Mouse (Mus musculus) retina, embryonic 14.5 days (tissue): ENCODE results near the gene Gemin4.
A peak's percentile ranks its signal among the peaks of the same experiment; 100 is the strongest.

ENCODE experiments used
- DNase-seq: peaks from one replicate; pipeline ENCODE4 v3.0.0-alpha.2; 2015; ENCODE audit warnings: low spot score

The Gemin4 gene

DNA sequence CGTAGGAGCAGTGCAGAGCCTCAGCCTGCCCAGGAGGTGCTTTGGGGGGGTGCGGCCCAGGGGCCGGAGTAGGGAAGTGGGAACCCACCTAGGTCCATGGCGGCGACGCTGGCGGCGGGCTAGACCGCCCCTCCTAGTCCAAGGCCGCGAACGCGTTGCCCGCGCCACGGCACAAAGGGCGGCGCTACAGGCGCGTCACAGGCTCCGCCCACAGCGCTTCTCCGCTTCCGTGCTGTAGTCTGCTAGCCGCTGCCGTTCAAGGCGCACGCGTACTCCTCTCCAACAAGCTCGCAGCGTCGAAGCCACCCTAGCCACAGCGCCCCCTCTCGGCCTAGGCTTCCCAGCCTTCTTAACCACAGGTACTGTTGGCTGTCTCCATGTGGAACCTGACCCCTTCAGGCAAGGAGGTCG, at the start of gene Gemin4, which contains the start of gene Dbil5:
TSS of gene Gemin4 (minus strand) at position 275 of the 411 bp plus-strand sequence.
TSS of gene Dbil5 (plus strand) at position 219 of the 411 bp plus-strand sequence.
- DNase-seq: peak; percentile 100

DNA sequence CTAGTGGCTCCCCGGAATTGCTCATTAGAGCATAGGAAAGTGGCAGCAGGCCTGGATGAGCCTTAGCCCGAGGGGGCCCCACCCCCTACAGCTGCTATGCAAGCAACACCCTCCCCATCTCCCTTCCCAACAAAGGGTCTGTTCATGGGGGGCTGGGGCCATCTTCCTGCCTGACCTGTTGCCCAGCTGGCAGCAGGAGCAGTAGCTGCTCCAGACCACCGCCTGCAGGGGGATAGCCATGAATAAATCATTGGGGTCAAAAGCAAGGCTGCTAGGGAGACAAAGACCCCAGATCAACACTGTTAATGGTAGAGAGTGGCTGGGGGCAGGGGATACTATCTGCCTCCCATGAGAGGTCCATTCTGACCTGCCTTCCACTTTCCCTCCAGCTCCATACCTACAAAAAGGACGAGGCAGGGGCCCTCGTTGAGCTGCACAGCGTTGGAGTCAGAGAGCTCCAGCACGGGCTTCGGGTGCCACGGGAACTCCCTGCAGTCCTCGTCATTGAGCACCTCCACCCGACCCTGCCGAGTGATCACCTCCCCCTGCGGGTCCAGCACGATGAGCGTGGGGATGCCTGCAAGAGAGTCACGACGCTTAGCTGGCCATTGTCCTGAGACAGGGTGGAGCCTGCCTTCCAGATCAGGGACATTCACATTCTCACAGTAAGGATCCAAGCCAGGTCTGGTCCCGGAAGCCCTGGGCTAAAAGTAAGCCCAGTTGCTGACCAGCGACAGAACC, 45.3 kb upstream of the Gemin4 start:
- peak; percentile 70 for DNase-seq

DNA sequence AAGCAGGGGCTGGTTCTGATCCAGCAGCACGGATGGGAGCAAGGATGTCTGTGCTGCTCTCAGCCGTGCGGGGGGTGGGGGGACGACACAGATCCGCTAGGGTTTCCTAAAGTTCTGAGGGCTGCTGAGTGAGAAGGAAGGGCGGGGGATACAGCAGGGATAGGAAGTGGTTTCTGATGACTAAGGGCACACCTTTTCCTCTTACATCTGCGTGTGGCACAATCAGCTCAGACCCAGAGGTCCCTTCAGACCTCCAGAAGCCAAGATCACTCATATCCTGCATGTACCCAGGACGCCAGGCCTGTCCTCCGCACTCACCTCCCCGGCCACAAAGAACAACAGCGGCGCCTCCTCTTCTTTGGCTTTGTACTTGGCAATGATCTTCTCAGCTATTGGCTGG, 43.8 kb upstream of the Gemin4 start:
- DNase-seq: no peak

DNA sequence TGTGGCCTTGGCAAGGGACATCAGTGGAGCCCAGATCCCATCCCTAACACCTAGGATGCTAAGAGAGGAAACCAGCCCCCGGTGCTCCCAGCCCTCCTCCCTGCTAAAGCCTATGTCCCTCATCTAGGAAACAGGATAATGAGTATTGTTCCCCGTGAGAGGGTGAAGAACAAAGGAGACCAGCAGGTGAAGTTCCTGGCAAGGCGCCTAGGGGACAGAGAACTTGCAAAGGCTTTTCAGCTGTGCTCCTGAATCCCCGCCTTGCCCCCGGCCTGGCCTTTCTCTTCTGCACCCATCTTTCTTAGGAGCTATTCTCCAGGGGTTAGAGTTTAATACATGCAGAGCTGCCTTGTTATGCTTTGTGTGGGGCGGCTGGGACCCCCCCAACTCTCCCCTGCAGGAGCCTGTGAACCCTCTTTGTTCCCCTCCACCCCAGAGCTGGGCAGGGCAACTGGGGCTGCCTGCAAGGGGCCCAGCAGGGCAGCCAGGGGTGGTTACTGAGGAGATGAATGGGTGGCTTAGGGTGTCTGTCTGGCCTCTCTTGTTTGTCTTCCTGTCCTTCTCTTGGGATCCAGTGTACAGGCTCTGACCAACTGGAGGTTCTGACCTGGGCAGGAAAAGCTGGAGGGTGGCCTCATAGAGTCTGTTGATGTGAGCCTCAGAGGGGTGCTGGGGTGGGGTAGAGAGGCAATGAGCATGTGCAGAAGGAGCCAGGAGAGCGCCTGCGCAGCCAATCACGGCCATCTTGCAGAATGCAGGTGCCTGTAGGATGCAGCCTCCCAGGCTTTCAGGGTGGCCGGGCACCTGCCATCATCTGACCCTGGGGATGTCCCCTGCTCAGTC, 43.0 kb upstream of the Gemin4 start:
- DNase-seq: no peak

DNA sequence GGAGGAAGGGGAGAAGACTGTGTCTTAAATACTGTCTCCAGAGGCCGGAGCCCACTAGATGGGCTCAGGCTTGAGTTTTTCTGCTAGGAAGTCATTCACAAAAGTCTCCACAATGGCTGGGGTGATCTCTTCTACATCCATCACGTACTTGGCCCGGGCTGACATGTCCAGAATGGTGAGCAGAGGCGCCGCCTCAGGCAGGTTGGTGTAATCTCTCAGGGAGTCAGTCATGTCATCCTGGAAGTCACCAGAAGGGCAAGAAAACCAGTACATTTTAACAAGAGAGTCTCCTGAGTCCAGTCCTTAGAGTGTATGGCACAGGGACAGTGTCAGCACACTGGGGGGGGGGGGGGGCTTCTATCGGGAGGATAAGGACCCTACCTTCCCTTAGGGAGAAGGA, 41.0 kb upstream of the Gemin4 start:
- DNase-seq: no peak

DNA sequence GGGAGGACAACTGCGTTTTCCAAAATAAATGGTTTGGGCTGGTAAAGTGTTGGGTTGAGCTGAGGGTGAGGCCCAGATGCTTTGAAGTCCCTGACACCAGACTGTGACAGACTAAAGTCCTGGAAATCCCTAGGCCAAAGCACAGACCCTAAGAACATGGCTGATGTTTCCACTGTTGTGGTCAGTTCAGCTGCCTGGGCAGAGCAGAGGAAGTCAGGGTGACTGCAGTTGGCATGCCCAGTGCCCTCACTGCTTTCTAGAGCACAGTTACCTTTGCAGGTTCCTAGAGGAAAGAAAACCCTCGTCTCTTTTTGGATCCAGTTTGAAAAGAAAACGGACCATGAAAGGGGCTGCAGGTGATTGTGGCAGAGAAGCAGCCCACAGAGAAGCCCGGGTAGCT, 39.9 kb upstream of the Gemin4 start:
- no peak for DNase-seq

DNA sequence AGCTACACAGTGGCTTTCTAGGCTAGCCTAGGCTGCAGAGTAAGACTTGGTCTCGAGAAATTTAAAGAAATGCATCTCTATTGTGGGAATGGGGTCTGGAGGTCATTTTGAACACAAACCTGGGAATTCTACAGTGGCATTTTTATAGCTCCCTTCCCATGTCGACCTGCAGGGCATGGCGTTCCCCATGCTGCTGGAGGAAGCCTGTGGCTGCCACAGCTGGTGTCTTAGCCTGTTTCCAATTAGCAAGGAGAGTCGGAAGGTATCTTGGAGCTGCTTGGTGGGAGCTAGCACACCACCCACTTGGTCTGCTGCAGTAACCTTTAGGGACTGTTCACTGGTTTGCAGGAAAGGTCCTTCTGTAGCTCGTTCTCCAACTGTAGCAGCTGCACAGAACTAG, 38.7 kb upstream of the Gemin4 start:
- DNase-seq: no peak

DNA sequence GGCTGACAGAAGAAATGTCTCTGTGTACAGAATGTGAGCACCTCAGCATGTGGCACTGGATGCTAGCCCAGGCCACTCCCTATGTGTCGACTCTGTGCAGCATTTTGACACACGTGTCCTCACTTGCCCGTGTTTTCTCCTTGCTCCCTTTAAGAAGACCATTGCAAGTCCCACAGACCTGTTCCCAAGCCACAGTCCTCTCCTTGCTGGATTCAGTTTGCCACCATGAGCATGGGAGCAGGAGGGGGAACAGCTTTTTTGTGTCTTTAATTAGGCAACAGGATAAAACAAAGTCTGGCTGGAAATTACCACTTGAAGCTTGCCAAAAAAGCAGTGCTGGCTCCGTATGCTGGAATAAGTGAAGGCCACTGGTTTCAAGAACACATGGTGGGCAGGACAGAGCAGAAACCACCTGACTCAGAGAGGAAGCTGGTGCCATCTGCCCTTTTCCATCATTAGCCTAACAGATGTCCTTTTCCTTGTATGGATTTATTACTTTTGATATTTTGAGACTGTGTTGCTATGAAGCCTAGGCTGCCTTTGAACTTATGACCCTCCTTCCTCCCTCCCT, 38.1 kb upstream of the Gemin4 start:
- no peak for DNase-seq

DNA sequence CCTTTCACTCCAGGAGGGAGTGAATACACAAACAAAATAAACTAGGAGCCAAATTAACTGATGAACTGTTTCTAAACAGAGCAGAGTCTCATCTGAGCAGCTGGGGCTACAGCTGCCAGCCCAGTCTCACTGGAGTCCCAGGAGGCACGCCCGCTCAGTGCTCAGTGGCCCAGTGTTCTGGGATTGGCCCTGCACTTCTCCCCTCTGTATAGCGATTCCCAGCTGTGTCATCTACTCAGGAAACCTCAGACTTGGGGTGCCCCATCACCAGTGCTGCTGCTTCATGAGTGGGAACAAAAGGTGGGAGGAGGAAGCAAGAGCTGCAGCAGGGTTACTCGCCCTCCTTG, 36.4 kb upstream of the Gemin4 start:
- DNase-seq: no peak

DNA sequence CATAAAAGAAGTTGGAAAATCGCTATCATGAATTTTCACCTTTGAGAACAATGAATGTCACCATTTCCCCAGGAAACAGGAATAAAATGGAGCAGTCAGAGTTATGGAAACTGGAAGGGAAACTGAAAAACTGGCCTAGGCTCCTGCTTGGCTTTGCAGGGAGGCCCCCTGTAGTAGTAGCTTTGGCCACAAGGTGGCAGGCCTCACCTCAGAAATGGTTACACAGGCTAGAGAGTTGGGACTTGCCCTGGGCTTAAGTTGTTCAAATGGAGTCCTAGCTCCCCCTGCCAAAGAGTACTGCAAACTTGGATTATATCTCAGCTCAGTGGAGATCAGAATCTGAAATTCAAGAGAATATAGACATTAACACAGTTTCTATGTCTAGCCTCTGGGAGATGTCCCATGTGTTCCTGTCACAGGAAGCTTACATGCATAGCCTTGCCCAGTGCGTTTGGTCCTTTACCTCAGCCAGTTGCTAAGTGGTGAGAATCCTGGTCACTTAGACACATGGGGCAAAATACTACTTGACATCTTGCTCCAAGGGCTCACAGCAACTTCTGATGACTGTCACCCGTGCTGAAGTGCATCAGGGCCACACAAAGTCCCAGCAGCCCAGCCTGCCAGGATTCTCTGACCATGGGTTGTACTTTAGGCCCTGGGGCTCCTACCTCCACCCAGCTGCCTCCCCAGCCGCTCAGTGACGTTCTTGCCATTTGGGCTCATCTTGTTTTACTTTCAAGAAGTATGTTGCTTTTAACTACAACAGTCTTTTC, 35.9 kb upstream of the Gemin4 start:
- DNase-seq: peak; percentile 83

DNA sequence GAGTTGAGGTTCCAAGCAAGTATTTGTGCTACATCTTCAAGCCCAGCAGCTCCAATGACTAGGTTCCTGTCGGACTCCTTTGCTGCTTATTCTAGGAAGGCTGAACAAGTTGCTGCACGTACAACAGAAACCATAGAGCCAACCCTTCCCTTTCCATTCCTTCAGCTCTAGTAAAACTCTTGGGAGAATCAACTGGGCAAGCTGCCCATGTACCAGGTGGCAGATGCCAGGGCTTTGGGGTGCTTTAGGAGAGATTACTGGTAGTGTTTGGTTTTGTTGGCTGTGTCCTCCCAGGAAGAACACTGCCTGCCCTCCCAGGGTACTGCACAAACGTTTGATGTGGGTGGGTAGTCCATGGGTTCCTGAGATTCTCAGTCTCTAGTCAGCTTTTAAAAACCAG, 34.6 kb upstream of the Gemin4 start:
- DNase-seq: no peak

DNA sequence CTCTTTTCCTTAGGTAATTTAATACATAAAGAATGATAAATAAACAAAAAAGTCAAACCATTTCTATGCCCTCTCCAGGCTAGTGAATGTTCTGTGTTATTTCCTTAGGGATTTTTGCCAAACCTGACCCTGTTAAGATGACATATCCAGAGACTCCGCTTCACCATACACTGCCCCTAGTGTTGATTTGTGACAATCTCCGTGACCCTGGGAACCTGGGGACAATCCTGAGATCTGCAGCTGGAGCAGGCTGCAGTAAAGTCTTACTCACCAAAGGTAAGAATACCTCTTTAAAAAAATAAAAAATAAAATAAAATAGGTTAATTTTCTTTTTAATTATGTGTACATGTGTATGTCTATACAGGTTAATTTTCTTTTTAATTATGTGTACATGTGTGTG, 29.8 kb upstream of the Gemin4 start:
- peak; percentile 49 for DNase-seq

DNA sequence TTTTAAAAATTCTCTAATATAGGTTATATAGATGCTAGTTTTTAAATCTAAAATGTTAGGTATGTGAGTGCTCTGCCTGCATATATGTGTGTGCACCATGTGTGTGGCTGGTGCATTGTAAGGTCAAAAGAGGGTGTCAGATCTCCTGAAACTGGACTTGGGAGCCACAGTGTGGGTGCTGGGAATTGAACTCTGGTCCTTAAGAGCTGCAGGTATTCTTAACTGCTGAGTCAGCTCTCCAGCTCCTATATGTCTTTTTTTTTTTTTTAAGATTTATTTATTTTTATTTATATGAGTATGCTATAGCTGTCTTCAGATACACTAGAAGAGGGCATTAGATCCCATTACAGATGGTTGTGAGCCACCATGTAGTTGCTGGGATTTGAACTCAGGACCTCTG, 29.0 kb upstream of the Gemin4 start:
- no peak for DNase-seq

DNA sequence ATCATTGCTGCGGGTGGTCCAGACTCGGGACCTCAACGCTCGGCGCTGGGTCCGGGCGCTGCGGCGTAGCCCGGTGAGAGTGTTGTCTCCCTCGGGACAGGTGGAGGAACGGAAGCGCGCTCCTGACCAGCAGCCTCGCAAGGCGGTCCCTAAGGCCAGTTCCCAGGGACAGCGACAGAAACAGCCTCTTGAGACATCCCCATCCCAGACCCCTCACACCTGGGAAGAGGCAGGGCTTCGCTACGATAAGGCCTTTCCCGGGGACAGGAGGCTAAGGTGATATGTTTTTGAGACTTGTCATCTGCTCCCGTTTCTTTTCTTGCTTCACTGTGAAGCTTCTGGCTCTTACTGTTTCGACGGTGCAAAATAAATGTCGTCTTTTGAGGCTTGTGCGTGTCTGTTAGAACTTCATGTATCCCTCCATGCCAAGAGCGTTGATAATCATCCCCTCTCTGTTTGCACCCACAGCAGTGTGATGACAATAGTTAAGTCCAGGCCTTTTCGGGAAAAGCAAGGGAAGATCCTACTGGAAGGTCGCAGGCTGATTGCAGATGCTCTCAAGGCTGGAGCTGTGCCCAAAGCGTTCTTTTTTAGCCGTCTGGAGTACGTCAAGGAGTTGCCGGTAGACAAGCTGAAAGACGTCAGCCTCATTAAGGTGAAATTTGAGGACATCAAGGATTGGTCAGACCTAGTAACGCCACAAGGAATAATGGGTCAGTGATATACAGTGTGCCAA, 26.5 kb upstream of the Gemin4 start:
- DNase-seq: no peak

DNA sequence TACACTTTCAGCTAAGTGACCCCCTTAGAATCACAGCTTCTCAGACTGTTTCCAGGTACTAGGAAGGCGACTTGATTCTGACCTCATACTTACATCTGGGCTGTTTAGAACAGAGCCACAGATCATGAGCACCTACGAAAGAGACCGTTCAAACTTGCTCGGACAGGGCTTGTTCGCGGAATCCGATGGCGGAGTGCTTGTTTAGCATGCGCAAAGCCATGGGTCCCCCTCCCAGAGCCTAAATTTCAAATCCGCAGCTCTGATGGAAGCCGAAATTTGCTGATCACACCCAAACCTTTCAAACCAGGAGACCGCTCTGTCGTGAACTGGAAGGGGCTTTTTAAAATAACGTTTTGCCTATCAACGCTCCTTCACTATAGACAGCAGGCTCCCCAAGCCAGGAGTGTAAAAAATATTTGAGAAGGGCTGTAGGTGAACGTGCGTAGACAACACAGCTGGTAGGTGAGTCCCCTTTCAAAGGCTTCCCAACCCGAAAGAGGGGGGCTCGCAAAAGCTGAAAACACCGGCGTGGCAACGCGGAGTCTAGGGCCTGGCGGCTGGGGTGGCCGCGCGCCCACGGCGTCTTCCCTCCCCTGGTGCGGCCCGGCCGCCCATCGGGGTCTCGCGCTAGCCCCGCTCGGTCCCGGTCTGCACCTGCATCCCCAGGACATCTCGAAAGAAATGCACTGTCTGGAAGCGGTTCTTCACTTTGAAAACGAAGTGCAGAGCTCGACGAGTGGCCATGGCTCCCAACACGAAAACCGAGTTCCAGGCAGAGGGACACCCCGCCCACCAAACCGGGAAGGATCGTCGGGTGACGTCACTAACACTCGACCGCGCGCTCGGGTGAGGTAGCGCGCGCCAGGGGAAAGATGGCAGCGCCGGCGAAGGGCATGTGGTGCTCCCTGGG, 25.7 kb upstream of the Gemin4 start, which contains the start of the genes Mrm3 and Glod4:
TSS of gene Mrm3 (plus strand) at position 815 of the 910 bp plus-strand sequence.
TSS of gene Glod4 (minus strand) at position 825 of the 910 bp plus-strand sequence.
- DNase-seq: peak; percentile 95

DNA sequence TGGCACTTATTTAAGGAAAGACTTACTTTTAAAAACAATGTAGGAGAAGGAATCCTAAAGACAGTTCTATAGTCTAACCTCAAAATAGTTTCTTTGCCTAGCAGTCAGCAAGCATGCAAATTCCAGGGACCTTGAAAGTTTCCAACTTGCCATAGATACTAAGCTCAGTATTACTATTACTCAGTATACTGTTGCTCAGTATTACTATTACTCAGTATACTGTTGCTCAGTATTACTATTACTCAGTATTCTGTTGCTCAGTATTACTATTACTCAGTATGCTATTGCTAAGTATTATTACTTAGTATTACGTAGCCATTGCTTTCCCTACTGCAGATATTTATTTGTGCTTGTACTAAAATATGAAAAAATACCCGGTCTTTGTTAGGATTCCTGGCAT, 22.3 kb upstream of the Gemin4 start:
- no peak for DNase-seq

DNA sequence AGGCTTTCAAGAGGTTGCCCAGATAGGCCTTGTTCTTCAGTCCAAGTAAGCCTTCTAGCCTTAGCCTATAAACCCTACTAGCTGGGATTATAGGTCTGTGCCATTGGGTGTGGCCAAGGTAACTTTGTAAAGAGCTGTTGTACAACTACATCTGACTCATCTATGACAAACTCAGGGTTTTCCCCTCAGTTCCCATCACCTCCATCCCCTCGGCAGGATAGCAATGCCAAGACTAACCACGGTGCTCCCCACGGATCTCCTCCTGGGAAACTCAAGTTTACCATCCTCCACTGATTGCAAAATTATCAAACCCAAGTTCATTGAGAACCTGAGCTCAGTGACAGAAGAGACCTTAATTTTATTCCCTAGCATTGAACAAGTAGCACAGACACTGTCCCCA, 18.7 kb upstream of the Gemin4 start:
- no peak for DNase-seq

DNA sequence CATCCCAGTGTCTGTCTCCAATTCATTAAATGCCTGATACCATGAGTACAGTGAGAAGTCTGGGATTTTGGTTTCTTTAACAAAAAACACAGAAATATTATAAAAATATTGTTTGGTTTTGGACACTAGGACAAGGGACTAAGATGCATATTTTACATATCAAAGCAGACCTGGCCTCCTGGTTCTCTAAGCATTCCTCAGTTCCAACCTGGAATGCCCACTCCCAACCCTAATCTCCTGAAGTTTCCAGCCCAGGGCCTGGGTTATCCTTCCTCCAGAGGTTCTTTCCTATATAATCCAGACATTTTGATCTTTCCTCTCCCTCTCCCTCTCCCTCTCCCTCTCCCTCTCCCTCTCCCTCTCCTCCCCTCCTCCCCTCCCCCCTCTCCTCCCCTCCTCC, 7.6 kb upstream of the Gemin4 start:
- no peak for DNase-seq

DNA sequence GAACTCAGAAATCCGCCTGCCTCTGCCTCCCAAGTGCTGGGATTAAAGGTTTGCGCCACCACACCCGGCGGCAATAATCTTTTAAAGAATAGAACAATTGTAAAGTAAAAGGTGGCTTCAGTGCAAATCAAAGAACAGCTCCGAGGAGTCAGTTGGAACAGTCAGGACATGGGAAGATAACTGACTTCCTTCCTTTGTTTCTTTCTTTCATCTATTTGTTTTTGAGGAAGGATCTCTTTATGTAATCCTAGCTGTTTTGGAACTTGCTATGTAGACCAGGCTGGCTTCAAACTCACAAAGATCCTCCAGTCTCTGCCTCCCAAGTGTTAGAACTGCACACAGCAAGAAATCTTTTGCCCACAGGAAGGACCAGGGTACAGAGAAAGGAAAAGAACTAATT, 7.2 kb upstream of the Gemin4 start:
- no peak for DNase-seq

DNA sequence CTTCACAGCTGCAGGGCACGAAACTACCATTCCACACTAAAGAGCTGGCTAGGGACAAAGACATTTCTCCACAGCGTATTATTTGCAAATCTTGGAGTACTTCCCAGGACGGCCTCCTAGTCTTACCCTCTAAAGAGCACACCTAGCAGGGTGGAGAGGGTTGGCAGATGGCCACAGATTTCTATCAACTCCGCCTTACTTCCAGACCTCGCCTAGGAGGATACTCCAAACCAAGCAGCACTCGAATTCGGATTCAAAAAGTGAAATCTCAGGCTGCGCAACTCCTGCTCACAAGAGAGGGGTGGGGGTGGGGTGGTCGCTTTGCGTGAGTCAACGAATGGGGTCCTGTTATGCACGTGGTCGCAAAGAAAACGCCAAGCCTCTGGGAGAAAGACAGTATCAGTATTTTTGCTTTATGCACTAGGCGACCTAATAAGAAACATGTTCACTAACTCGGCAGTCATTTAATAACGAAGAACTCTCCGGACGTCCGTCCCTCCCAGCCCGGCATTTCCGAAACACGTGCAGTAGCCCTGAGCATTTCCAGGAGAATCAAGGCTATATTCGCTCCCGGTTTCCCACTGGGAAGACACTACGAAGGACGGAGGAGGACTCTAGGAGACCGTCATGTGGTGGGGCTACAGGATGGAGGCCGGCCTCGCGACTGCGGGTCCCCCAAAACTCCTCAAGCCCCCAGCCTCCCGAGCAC, 629 bp downstream of the Gemin4 start:
- DNase-seq: no peak
